Comparison of ENCODE assay signal across 28 mouse cellular contexts in genomic region chr2:144409037-144409436, GRCm38 (mm10). TPM values are rescaled to one million over a fixed set of nuclear protein-coding genes. Genes with fewer than 3 reads are reported as not detected.
DNase-seq lines count a peak whose midpoint lies in the region; ATAC-seq and TF ChIP-seq lines count a peak whose summit lies in the region.
"Had no signal": no experiment of that assay in that cellular context is flagged by ENCODE, and none has a peak within 500 bp of the region (broad histone marks: within the 10 kb centered on the region; RNA-seq: fewer than 3 reads in every experiment).

No protein-coding gene starts in this region.

- H3K4me3 ChIP-seq in cerebellum, adult 2 months (replicated peaks; ENCODE audit: insufficient read depth, low read depth, low read length), result no peak overlapping the region
- no peak overlapping the region for H3K4me3 ChIP-seq in G1E (ENCODE audit: low read depth, low read length)
- H3K4me3 ChIP-seq: embryonic facial prominence, embryonic 13.5 days; embryonic facial prominence, embryonic 15.5 days; erythroblast, embryonic 14.5 days; forebrain, embryonic 13.5 days; forebrain, embryonic 15.5 days had no signal

- TF ChIP-seq CTCF in cerebellum, adult 2 months (IDR thresholded peaks at IDR 0.05; ENCODE audit: borderline replicate concordance, insufficient read depth, low read depth, low read length), result no peak
- TF ChIP-seq CTCF in G1E (IDR thresholded peaks at IDR 0.05; ENCODE audit: low read depth, low read length), result no peak

- DNase-seq in cerebellum, postnatal 14 days, result peak; percentile 9 to 12
- no peak for DNase-seq in cerebellum, adult 2 months
- DNase-seq in 416B (ENCODE audit: low read depth) (peak; percentile 13), G1E (ENCODE audit: low spot score) (no peak)
- peak; percentile 56 for DNase-seq in gonadal fat pad, adult 2 months (ENCODE audit: low read depth)
- no peak for DNase-seq in left cerebral cortex, adult 9 months (ENCODE audit: low spot score in 2 of 2)
- DNase-seq in kidney, adult 9 months, result no peak
- DNase-seq: adrenal gland, adult 2 months; adrenal gland, postnatal 10 days; adrenal gland, postnatal 25 days; B cell, adult 2 months; cerebellum, adult 11 months; cerebellum, adult 8-10 months; cerebellum, adult 9-11 months; embryo, embryonic 11 days; forebrain, postnatal 0 days had no signal

- no peak for TF ChIP-seq POLR2A in cerebellum, adult 2 months (IDR thresholded peaks at IDR 0.05; ENCODE audit: borderline replicate concordance, insufficient read depth, low read length)

- H3K36me3 ChIP-seq in G1E (replicated peaks), result peaks cover 69% of the 10 kb centered on the region

- H3K27me3 ChIP-seq in cerebellum, adult 2 months (ENCODE audit: control insufficient read depth, insufficient read depth, low read length), result no peaks in the 10 kb centered on the region
- H3K27me3 ChIP-seq in G1E (ENCODE audit: insufficient read depth, low read length), result no peaks in the 10 kb centered on the region
- H3K27me3 ChIP-seq: CH12.LX; embryonic facial prominence, embryonic 13.5 days; embryonic facial prominence, embryonic 15.5 days; forebrain, embryonic 13.5 days; forebrain, embryonic 15.5 days had no signal

- H3K4me1 ChIP-seq in cerebellum, adult 2 months (ENCODE audit: control insufficient read depth, insufficient read depth, low read length), result no peaks in the 10 kb centered on the region
- H3K4me1 ChIP-seq in G1E (ENCODE audit: insufficient read depth, low read depth, low read length), result no peaks in the 10 kb centered on the region
- H3K4me1 ChIP-seq: embryonic facial prominence, embryonic 13.5 days; embryonic facial prominence, embryonic 15.5 days; forebrain, embryonic 13.5 days; forebrain, embryonic 15.5 days had no signal

- no peaks in the 10 kb centered on the region for H3K9me3 ChIP-seq in G1E (replicated peaks)
- H3K9me3 ChIP-seq: embryonic facial prominence, embryonic 13.5 days; embryonic facial prominence, embryonic 15.5 days; forebrain, embryonic 13.5 days; forebrain, embryonic 15.5 days had no signal

- WGBS in cerebellum, adult 2 months, result 82% methylated on average over 4 of the region's 4 CpGs

- peak; percentile 3; the same call in 1 of the 2 replicates for ATAC-seq in G1E (ENCODE audit: extremely low read depth, insufficient number of reproducible peaks, low FRiP score, poor library complexity, severe bottlenecking)
- ATAC-seq: CD4-positive, CD25-positive, alpha-beta regulatory T cell, adult 4 months; forebrain, embryonic 13.5 days; forebrain, embryonic 15.5 days; forebrain, postnatal 0 days had no signal

- H3K27ac ChIP-seq in cerebellum, adult 2 months (ENCODE audit: insufficient read depth, low read length), result no peak overlapping the region
- H3K27ac ChIP-seq: embryonic facial prominence, embryonic 13.5 days; embryonic facial prominence, embryonic 15.5 days; forebrain, embryonic 13.5 days; forebrain, embryonic 15.5 days had no signal

RNA-seq across cellular contexts. Expression of gene Pet117, which starts 40.2 kb away (rescaled TPM):
- not detected in 2 replicates for polyA plus RNA-seq in cerebellum, adult 2 months (2012; rRNA removed)
- total RNA-seq in G1E (2014; fragmentation: Nextera tagmentation), result 3.6 TPM in 1 of 2 replicates, not detected in the other
- total RNA-seq in G1E (2017), result not detected in 2 replicates
- 5.7 and 25.9 TPM in 2 replicates for polyA plus RNA-seq in G1E (2012)
- polyA plus RNA-seq in gonadal fat pad, adult 2 months (2012; rRNA removed), result not detected in 2 replicates
- total RNA-seq: CH12.LX; common myeloid progenitor, adult 5-6 weeks; forebrain, postnatal 0 days; MEL had no signal
- polyA plus RNA-seq: adrenal gland, adult 2 months; brain, embryonic 14.5 days; embryonic facial prominence, embryonic 11.5 days; forebrain, embryonic 11.5 days; forebrain, embryonic 15.5 days had no signal

RNA-seq across cellular contexts. Expression of gene Kat14, which starts 40.3 kb away (rescaled TPM):
- 34.1 and 35.3 TPM in 2 replicates for polyA plus RNA-seq in cerebellum, adult 2 months (2012; rRNA removed)
- total RNA-seq in G1E (2014; fragmentation: Nextera tagmentation) (50.2 and 80.4 TPM in 2 replicates), G1E (2017) (20.7 and 24.5 TPM in 2 replicates)
- 14.3 and 26.3 TPM in 2 replicates for polyA plus RNA-seq in G1E (2012)
- polyA plus RNA-seq in gonadal fat pad, adult 2 months (2012; rRNA removed), result 24.2 and 28.2 TPM in 2 replicates

Comparison
In these comparisons a context has a peak if more than half of its experiments do, and no peak if none do; other contexts are left out.
1. DNase-seq: peak in cerebellum, postnatal 14 days (2 of 2), 416B (single experiment) and gonadal fat pad, adult 2 months (single experiment); none in cerebellum, adult 2 months (0 of 2), G1E (single experiment), left cerebral cortex, adult 9 months (0 of 2) and kidney, adult 9 months (single experiment).